Mouse (Mus musculus) brain, adult 2 months (tissue): ENCODE measurements at regions not wholly inside any gene's neighbourhood (a gene's known extent, or its start where the extent isn't known, plus 50 kb on each side); places are given as distances from the start of the nearest gene placed in this dataset.

Experiments used
- DNase-seq: peaks from one replicate; pipeline ENCODE4 v3.0.0; 2011; ENCODE audit warnings: low read depth, low spot score

GRCm38 (mm10) chrX:115897668-115898067, 551.1 kb upstream of the Cpxcr1 start:
- DNase-seq: peak; percentile 3

- DNase-seq: peak; percentile 2
These were observed 519.3 kb upstream of the Cpxcr1 start for GRCm38 (mm10) chrX:115929461-115929860.
